Mouse (Mus musculus) C2C12 (cell line): Measurements from ENCODE around the gene Rhbdf2.

ENCODE experiments used
- CTCF ChIP-seq: IDR thresholded peaks from one replicate; pipeline ENCODE4 v1.5.1; 2011; ENCODE audit not compliant: control insufficient read depth, insufficient read depth, insufficient read length
- MAX ChIP-seq: IDR thresholded peaks from one replicate; pipeline ENCODE4 v1.6.1; 2011; ENCODE audit warnings: mild to moderate bottlenecking, control low read depth
- USF1 ChIP-seq: IDR thresholded peaks from one replicate; pipeline ENCODE4 v1.6.1; 2011; ENCODE audit warnings: low read depth, mild to moderate bottlenecking, control low read depth, moderate library complexity

DNA sequence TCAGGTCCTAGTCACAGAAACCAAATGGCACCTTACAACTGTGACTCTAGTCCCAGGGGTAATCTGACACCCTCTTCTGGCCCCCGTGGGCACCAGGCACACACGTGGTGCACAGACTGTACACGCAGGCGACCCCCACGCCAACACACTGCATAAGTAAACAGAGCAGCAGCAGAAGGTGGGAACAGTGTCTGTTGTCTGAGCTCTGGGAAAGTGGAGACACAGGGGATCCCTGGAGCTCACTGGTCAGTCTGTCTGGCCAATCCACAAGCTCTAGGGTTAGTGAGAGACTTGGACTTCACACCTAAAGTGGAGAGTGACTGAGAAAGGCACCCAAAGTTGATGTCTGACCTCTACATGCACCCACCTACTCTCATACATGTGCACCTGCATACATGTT lies 42.5 kb upstream of the Rhbdf2 start:
- TF ChIP-seq MAX, result no peak
- no peak for TF ChIP-seq CTCF
- TF ChIP-seq USF1, result no peak
